Mouse (Mus musculus) adrenal gland, postnatal 0 days (tissue): ENCODE measurements around the gene Dek. TPM values are rescaled to one million over a fixed set of nuclear protein-coding genes. Genes with fewer than 3 reads are reported as not detected.

Experiments used
- polyA plus RNA-seq: library from polyadenylated mRNA; unstranded; fragments of >200 nt; fragmentation: Nextera tagmentation; extraction: Ambion mirVana; gene quantifications from 2 replicates; pipeline ENCODE4 v1.2.1, GENCODE M21; 2015

Gene Dek
- polyA plus RNA-seq = 147 and 150 TPM in 2 replicates

GRCm38 (mm10) chr13:47105711-47106579 lies at the start of gene Dek:
Gene Dek, minus strand, starts transcription at chr13:47106201.

DNA sequence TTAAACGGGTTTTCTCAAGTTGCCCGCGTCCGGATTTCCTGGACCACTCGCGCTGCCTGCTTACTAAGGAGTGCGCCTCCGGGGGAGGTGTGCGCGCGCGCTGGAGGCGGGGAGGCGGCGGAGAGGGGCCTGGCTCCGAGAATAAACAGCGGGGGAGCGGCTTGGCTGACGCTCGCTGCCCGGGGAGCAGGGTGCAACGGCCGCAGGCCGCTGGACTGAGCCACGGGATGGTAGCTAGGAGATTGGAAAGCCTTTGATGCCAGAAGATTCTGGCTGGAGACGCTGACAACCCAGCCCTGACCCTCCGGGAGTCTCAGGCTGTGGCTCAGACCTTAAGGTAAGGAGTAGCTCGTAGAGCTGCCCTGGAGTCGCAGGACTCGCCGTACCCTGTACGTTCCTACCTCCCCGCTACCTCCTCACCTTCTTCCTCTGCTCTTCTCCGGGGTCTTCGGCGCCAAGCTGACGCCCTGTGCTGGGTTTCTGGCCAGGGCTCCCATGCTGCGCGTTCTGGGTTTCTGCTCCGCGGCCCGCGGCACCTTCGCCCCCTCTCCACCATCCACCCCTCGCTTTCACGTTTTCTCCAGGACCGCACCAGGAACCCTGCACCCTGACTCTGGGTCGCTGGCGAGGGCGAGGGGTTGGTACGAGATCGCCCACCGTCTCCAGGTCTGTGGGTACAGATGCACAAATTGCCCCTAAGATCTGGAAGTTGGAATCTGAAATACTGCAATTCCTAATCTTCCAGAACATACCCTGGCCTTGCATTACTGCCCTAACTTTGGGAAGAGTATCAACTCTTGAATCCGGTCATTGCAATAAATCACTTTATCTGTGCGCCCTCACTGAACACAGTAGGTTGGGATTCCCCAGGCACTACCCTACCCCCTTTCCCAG lies 16.8 kb upstream of the Dek start, which contains the start of gene Rnf144b:
TSS of gene Rnf144b (plus strand) at position 120 of the 894 bp plus-strand sequence.

GRCm38 (mm10) chr13:47044617-47044947 lies 61.4 kb downstream of the Dek start, which contains the start of gene Tpmt:
Gene Tpmt, minus strand, starts transcription at chr13:47044737.

GRCm38 (mm10) chr13:47043030-47043680 lies 62.8 kb downstream of the Dek start, which contains the start of gene Kdm1b:
Gene Kdm1b, plus strand, starts transcription at chr13:47043499.

Other genes with a start within 250 kb of the Dek start
- 13.9 and 14.6 TPM in 2 replicates for gene Kif13a, start 176.3 kb downstream of the Dek start, polyA plus RNA-seq
- 3.1 and 4.6 TPM in 2 replicates for gene Nhlrc1, start 91.4 kb downstream of the Dek start, polyA plus RNA-seq
- 4.0 and 5.6 TPM in 2 replicates for gene Kdm1b, start 62.7 kb downstream of the Dek start, polyA plus RNA-seq
- gene Tpmt, start 61.5 kb downstream of the Dek start, polyA plus RNA-seq = 10.8 and 13.0 TPM in 2 replicates
- 0.76 and 1.3 TPM in 2 replicates for gene Rnf144b, start 16.5 kb upstream of the Dek start, polyA plus RNA-seq